Mouse (Mus musculus) cortical plate, adult 2 months (tissue): ENCODE measurements around the gene Dync1h1.

Source experiments
- CTCF ChIP-seq: fragments of 200-500 bp; IDR thresholded peaks from 2 replicates; pipeline ENCODE4 v1.5.1; 2011; ENCODE audit warnings: mild to moderate bottlenecking, control low read depth, low read length; ENCODE audit not compliant: insufficient read depth; ENCODE audit errors: extremely low read depth
- POLR2A ChIP-seq: fragments of 200-500 bp; IDR thresholded peaks from 2 replicates; pipeline ENCODE4 v1.6.1; 2011; ENCODE audit warnings: mild to moderate bottlenecking, low read length, control low read depth; ENCODE audit not compliant: insufficient read depth; ENCODE audit errors: extremely low read depth

- no peak for TF ChIP-seq CTCF
- TF ChIP-seq POLR2A = no peak
Observed at GRCm38 (mm10) chr12:110590804-110591259, 10.4 kb upstream of the Dync1h1 start.
